Mouse (Mus musculus) hindbrain, embryonic 10.5 days (tissue): ENCODE data around the gene Ankrd17. TPM values are rescaled to one million over a fixed set of nuclear protein-coding genes. Genes with fewer than 3 reads are reported as not detected.
A peak's percentile ranks its signal among the peaks of the same experiment; 100 is the strongest.
"Not testable (repeated sequence)": the region's sequence is repeated elsewhere in the genome, so short reads cannot be mapped to it uniquely, and the experiment has no call there.

ENCODE experiments used
- DNase-seq: peaks from one replicate; pipeline ENCODE4 v3.0.0-alpha.2; 2017; ENCODE audit warnings: low spot score
- H3K27ac ChIP-seq: fragments of 300-500 bp; sonication (generic); 2 replicates; pipeline ENCODE4 v1.5.1; 2016; ENCODE audit warnings: mild to moderate bottlenecking, moderate library complexity
- H3K27me3 ChIP-seq: fragments of 300-500 bp; sonication (generic); 2 replicates; pipeline ENCODE4 v1.6.1; 2016; ENCODE audit warnings: mild to moderate bottlenecking; ENCODE audit not compliant: poor library complexity, insufficient read depth, severe bottlenecking
- H3K36me3 ChIP-seq: fragments of 300-500 bp; sonication (generic); 2 replicates; pipeline ENCODE4 v1.6.1; 2016; ENCODE audit warnings: mild to moderate bottlenecking, moderate library complexity
- H3K4me1 ChIP-seq: fragments of 300-500 bp; sonication (generic); replicated peaks from 2 replicates; pipeline ENCODE4 v1.6.1; 2016; ENCODE audit warnings: mild to moderate bottlenecking
- H3K4me3 ChIP-seq: fragments of 300-500 bp; sonication (generic); 2 replicates; pipeline ENCODE4 v1.5.1; 2016; ENCODE audit warnings: mild to moderate bottlenecking, moderate library complexity
- H3K9me3 ChIP-seq: fragments of 300-500 bp; sonication (generic); 2 replicates; pipeline ENCODE4 v1.6.1; 2016; ENCODE audit warnings: mild to moderate bottlenecking, moderate library complexity
- WGBS: fragments of 180-500 bp; shearing (Covaris S2); methylation state at CpG from one replicate; pipeline ENCODE4 v1.1.7; 2016; 5-methylcytosine and 5-hydroxymethylcytosine counted together
- polyA plus RNA-seq: library from polyadenylated mRNA; unstranded; fragments of >200 nt; fragmentation: Nextera tagmentation; extraction: Ambion mirVana; gene quantifications from 2 replicates; pipeline ENCODE4 v1.2.1, GENCODE M21; 2016

Ankrd17 gene
- polyA plus RNA-seq, 1 experiment from 2014 or later, result 19.9 TPM

DNA sequence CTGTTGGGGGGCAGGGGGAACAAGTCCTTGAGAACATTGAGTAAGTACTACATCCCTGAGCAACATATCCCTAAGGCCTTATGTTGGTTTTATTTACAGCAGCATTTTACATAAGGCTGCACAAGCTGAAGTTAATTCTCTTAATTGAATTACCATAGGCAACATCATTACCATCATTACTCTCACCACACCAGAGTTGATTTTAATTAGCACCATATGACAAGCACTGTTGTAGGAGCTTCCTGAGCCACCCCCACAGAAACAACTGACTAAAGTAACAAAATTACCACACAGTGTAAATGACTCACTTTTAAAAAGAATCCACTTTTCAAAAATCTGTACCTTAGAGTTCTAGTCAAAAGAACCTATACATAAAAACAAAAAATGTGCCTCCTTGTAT is 76.5 kb downstream of the Ankrd17 start:
- DNase-seq, result no peak
- peaks cover 92% of the 10 kb centered on the region for H3K36me3 ChIP-seq

DNA sequence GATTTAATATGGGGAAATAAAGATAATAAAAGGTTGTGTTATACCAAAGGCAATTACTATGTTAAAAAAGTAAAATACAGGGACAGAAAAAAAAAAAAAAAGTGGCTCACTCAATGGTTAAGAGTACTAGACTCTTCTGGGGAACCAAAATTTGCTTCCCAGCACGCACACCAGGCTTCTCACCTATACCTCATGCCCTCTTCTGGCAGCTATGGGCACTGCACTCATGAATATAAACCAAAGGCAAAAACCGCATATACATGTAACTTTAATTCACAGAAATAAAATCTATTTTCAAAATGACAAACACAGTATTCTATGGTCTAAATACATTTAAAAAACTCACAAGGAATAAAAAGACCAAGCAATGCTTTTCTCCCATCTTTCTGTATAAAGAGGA is 79.8 kb downstream of the Ankrd17 start:
- Histone ChIP-seq H3K36me3 (peaks cover 95% of the 10 kb centered on the region), H3K4me3 (no peak overlapping the region), H3K4me1 (no peaks in the 10 kb centered on the region), H3K27me3 (no peaks in the 10 kb centered on the region), H3K27ac (no peak overlapping the region), H3K9me3 (no peaks in the 10 kb centered on the region)
- 81% methylated on average over 2 of the region's 2 CpGs for WGBS
- peak; percentile 7 for DNase-seq

More for the DNA sequence above, 76.5 kb downstream of the Ankrd17 start:
- no peak overlapping the region for H3K4me3 ChIP-seq
- no peaks in the 10 kb centered on the region for H3K4me1 ChIP-seq
- no peaks in the 10 kb centered on the region for H3K27me3 ChIP-seq
- H3K9me3 ChIP-seq, result no peaks in the 10 kb centered on the region
- no peak overlapping the region for H3K27ac ChIP-seq

DNA sequence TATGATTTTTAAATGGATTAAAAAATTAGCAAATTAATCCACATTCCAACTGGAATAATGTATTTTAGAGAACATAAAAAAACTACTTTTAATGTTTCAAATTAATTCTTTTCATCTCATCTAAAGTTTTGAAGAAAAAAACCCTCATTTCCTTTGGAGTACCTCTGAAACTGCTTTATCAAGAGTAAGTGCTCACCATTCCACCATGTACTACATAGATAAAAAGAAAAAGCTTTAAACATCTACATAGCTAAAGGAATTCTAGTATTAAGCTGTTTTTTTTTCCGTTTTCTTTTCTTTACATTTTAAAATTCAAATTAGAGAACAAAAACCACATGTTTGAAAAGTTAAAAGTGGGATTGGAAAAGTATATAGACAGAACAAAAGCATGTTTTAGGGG is 86.3 kb downstream of the Ankrd17 start:
- no peaks in the 10 kb centered on the region for H3K4me1 ChIP-seq
- no peak overlapping the region for H3K4me3 ChIP-seq
- DNase-seq, result no peak
- H3K27ac ChIP-seq, result no peak overlapping the region
- H3K36me3 ChIP-seq, result peaks cover 74% of the 10 kb centered on the region
- no peaks in the 10 kb centered on the region for H3K9me3 ChIP-seq
- 90% methylated on average over 1 of the region's 1 CpGs for WGBS
- no peaks in the 10 kb centered on the region for H3K27me3 ChIP-seq

DNA sequence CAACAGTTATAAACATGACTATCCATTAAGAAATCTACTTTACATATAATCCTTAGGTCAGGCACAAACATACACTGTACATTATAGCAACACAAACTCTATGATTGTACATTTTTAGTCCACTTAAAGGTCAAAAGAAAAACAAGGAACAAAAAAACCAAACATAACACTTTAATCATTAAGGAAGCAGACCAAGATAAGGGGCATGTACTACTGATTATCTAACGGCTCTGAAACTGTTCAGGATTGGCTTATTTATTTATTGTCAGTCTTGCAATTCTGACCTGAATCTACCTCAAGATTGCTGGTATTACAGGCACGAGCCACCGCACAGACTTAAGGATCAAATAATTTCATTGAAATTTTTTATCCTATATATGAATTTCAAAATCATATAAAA is 87.0 kb downstream of the Ankrd17 start:
- H3K27me3 ChIP-seq, result no peaks in the 10 kb centered on the region
- no peak overlapping the region for H3K4me3 ChIP-seq
- H3K4me1 ChIP-seq, result no peaks in the 10 kb centered on the region
- no peaks in the 10 kb centered on the region for H3K9me3 ChIP-seq
- no peak for DNase-seq
- peaks cover 73% of the 10 kb centered on the region for H3K36me3 ChIP-seq
- H3K27ac ChIP-seq, result no peak overlapping the region
- WGBS, result 93% methylated on average over 3 of the region's 3 CpGs

DNA sequence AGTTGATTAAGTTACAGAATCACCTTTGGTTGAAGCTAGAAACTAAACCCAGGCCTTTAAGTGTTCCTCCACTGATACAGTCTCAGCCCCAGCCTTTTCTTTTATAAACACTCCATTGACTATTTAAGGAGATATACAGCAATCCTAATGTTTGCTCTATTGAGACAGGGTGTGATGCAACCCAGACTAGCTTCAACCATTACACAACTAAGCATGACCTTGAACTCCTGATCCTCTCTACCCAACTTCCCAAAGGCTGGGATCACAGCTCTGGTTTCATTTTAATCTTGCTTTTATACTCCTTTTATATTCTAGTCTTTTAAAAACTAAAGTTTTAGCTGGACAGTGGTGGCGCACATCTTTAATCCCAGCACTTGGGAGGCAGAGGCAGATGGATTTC is 88.9 kb downstream of the Ankrd17 start:
- no peak for DNase-seq
- H3K4me1 ChIP-seq, result no peaks in the 10 kb centered on the region
- 95% methylated on average over 1 of the region's 1 CpGs for WGBS
- peaks cover 68% of the 10 kb centered on the region for H3K36me3 ChIP-seq
- no peak overlapping the region for H3K27ac ChIP-seq
- H3K9me3 ChIP-seq, result no peaks in the 10 kb centered on the region
- H3K4me3 ChIP-seq, result no peak overlapping the region
- H3K27me3 ChIP-seq, result no peaks in the 10 kb centered on the region

DNA sequence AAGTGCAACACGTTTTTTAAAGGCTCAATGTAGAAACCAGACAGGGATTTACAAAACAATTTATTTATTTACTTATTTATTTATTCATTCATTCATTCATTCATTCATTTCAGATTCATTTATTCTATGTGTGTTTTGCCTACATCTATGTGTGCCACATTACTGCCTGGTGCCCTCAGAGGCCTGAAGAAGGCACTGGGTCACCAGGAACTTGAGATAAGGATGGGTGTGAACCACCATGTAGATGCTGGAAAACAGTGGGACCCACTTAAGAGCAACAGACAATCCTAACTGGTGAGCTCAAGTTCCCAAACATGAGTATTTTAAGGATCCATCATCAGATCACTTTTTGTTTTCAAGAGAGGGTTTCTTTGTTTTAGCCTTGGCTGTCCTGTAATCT is 91.6 kb downstream of the Ankrd17 start:
- H3K36me3 ChIP-seq, result peaks cover 81% of the 10 kb centered on the region
- no peak for DNase-seq
- no peaks in the 10 kb centered on the region for H3K4me1 ChIP-seq
- no peak overlapping the region for H3K27ac ChIP-seq
- H3K9me3 ChIP-seq, result no peaks in the 10 kb centered on the region
- no peaks in the 10 kb centered on the region for H3K27me3 ChIP-seq
- H3K4me3 ChIP-seq, result no peak overlapping the region
- 82% methylated on average over 1 of the region's 1 CpGs for WGBS

GRCm38 (mm10) chr5:90262230-90262629 is 104.1 kb downstream of the Ankrd17 start:
- H3K36me3 ChIP-seq, result peaks cover 97% of the 10 kb centered on the region
- not testable (repeated sequence) for H3K4me3 ChIP-seq, H3K27ac ChIP-seq, H3K4me1 ChIP-seq, DNase-seq, H3K9me3 ChIP-seq, H3K27me3 ChIP-seq
- 85% methylated on average over 2 of the region's 2 CpGs for WGBS

- H3K27me3 ChIP-seq, result no peaks in the 10 kb centered on the region
- H3K36me3 ChIP-seq, result peaks cover 100% of the 10 kb centered on the region
- no peak overlapping the region for H3K27ac ChIP-seq
- no peaks in the 10 kb centered on the region for H3K9me3 ChIP-seq
- H3K4me3 ChIP-seq, result no peak overlapping the region
- 94% methylated on average over 3 of the region's 3 CpGs for WGBS
- no peaks in the 10 kb centered on the region for H3K4me1 ChIP-seq
- no peak for DNase-seq
Observed at GRCm38 (mm10) chr5:90257023-90257422, 109.4 kb downstream of the Ankrd17 start.

DNA sequence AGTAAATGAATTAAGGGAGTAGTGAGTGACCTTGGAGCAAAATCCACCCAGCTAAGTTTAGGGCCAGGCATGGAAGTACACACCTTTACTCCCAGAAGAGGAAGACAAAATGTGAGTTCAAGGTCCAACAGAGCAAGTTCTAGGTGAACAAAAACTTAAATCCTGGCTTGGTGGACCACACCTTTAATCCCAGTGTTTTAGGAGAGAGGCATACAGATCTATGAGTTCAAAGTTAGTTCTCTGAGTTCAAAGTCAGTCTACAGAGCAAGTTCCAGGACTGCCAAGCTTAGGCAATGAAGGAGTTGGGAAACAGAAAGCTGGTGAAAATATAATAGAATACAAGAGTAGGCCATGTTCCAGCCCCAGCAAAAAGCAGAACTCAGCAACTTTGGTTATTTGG is 118.9 kb downstream of the Ankrd17 start:
- Histone ChIP-seq H3K27me3 (no peaks in the 10 kb centered on the region), H3K36me3 (peaks cover 98% of the 10 kb centered on the region), H3K4me3 (no peak overlapping the region), H3K9me3 (no peaks in the 10 kb centered on the region), H3K4me1 (no peaks in the 10 kb centered on the region), H3K27ac (no peak overlapping the region)
- no peak for DNase-seq

DNA sequence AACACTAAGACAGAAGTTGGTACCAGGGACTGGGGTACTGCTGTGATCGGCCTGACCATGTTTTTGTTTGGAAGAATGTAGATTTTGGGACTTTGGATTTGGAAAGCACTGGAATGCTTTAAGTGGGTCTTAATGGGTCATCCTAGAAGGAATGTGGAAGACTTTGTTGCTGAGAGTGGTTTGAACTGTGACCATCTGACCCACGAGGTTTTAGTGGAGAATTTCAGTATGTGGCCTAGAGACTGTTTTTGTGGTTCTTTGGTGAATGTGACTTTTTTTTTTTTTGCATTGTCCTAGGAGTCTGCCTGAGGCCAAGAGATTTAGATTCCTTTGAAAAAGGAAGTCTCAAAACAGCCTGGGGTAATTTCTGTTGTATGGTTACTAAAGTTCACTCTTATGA is 119.4 kb downstream of the Ankrd17 start:
- Histone ChIP-seq H3K4me1 (no peaks in the 10 kb centered on the region), H3K27me3 (no peaks in the 10 kb centered on the region), H3K9me3 (no peaks in the 10 kb centered on the region), H3K27ac (no peak overlapping the region), H3K4me3 (no peak overlapping the region), H3K36me3 (peaks cover 98% of the 10 kb centered on the region)
- WGBS, result 86% methylated on average over 2 of the region's 2 CpGs
- no peak for DNase-seq

- no peaks in the 10 kb centered on the region for H3K27me3 ChIP-seq
- H3K27ac ChIP-seq, result no peak overlapping the region
- no peaks in the 10 kb centered on the region for H3K9me3 ChIP-seq
- no peak overlapping the region for H3K4me3 ChIP-seq
- peaks cover 98% of the 10 kb centered on the region for H3K36me3 ChIP-seq
- no peak for DNase-seq
- WGBS, result 89% methylated on average over 4 of the region's 4 CpGs
- no peaks in the 10 kb centered on the region for H3K4me1 ChIP-seq
Observed at GRCm38 (mm10) chr5:90246567-90246966, 119.8 kb downstream of the Ankrd17 start.

- WGBS, result 77% methylated on average over 4 of the region's 4 CpGs
- no peaks in the 10 kb centered on the region for H3K27me3 ChIP-seq
- H3K27ac ChIP-seq, result no peak overlapping the region
- H3K9me3 ChIP-seq, result no peaks in the 10 kb centered on the region
- no peak overlapping the region for H3K4me3 ChIP-seq
- no peaks in the 10 kb centered on the region for H3K4me1 ChIP-seq
- peaks cover 97% of the 10 kb centered on the region for H3K36me3 ChIP-seq
- no peak for DNase-seq
Observed at GRCm38 (mm10) chr5:90245416-90245815, 121.0 kb downstream of the Ankrd17 start.

DNA sequence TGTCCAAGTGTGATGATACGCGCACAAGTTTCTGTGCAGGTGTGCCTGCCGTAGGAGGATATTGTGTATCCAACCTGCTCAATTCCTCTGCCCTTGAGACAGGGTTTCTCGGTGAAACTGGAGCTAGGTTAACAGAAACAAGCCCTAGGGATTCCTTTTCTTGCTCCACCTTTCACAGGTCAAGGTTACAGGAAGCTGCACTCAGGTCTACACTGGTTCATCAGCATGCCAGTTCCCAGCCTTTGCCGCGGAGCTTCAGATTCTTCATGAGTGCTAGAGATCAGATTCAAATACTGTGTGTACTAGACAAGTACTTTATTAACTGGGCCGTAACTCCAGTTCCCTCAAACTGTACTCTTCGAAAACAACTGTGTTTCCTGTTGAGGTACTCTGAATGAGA is 131.2 kb downstream of the Ankrd17 start:
- no peaks in the 10 kb centered on the region for H3K4me1 ChIP-seq
- no peak overlapping the region for H3K4me3 ChIP-seq
- H3K36me3 ChIP-seq, result peaks cover 96% of the 10 kb centered on the region
- no peaks in the 10 kb centered on the region for H3K9me3 ChIP-seq
- no peaks in the 10 kb centered on the region for H3K27me3 ChIP-seq
- DNase-seq, result no peak
- WGBS, result 97% methylated on average over 8 of the region's 8 CpGs
- H3K27ac ChIP-seq, result no peak overlapping the region

DNA sequence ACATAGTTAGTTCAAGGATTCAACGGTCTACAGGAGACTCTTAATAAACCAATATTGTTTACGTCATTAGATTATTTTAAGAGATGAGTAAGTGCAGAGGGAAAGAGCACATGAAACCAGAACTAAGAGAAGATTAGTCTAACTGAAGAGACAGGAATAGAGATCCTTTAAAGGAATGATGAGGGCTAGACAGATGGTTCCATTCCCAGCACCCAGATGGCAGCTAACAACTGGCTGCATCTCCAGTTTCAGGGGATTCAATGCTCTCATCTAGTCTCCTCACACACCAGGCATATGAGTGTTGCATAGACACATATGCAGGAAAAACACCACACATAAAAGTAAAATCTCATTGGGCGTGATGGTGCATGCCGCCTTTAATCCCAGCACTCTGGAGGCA is 133.1 kb downstream of the Ankrd17 start:
- no peak overlapping the region for H3K27ac ChIP-seq
- no peak for DNase-seq
- no peaks in the 10 kb centered on the region for H3K27me3 ChIP-seq
- peaks cover 99% of the 10 kb centered on the region for H3K36me3 ChIP-seq
- no peak overlapping the region for H3K4me3 ChIP-seq
- H3K4me1 ChIP-seq, result no peaks in the 10 kb centered on the region
- 98% methylated on average over 4 of the region's 4 CpGs for WGBS
- H3K9me3 ChIP-seq, result no peaks in the 10 kb centered on the region
